Mouse (Mus musculus) thymus, postnatal 0 days (tissue): ENCODE measurements at regions not wholly inside any gene's neighbourhood (a gene's known extent, or its start where the extent isn't known, plus 50 kb on each side); places are given as distances from the start of the nearest gene placed in this dataset.
A peak's percentile ranks its signal among the peaks of the same experiment; 100 is the strongest.

Experiments
- DNase-seq: peaks from one replicate; pipeline ENCODE4 v3.0.0-alpha.2; 2015; ENCODE audit warnings: low spot score

DNA sequence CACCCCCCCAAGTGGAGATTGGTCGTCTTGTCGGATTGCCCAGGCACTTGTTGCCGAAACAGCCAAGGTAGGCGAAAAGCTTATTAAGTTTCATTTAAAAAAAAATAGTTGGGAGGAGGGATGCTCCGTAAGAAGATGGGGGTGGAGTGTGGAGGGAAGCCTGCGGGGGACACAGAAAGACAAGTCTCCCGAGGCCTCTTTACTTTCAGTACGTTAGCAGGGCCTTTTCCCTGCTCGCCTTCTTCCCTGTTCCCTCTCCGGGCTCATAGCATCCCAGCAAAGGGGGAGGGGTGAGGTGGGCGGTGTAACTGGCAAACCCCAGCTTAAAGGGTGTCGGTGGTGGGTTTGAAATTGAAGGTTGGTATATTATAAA, 131.5 kb upstream of the Ubr2 start:
- no peak for DNase-seq

- DNase-seq: peak; percentile 80
Observed at GRCm38 (mm10) chr17:47140969-47141842, 130.8 kb upstream of the Ubr2 start.

- DNase-seq: peak; percentile 78
Observed at GRCm38 (mm10) chr17:47140241-47140968, 130.0 kb upstream of the Ubr2 start.

- peak; percentile 97 for DNase-seq
Observed at GRCm38 (mm10) chr17:47139730-47140231, 129.4 kb upstream of the Ubr2 start.

DNA sequence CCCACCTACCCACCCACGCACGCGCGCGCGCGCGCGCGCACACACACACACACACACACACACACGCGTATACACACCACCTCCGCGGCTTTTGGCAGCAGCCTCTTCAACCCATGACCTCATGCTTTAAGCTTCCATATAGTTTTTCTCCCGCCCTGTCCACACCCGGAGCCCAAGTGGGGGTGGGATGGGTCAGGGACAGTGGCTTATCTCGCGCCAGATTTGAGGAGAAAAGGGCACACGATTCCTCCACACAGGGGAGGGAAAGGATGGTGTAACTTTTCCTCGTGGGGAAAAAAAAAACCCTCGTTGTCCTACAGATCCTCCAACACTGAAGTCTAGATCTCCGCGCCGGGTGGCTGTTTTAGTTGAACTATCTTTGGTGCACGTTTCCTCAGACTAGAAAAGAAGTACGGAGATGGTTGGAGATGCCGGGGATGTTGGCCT, 128.8 kb upstream of the Ubr2 start:
- peak; percentile 32 for DNase-seq

- DNase-seq: no peak
Observed at GRCm38 (mm10) chr17:47138174-47138573, 127.8 kb upstream of the Ubr2 start.

GRCm38 (mm10) chr17:47135391-47135790, 125.0 kb upstream of the Ubr2 start:
- DNase-seq: no peak

DNA sequence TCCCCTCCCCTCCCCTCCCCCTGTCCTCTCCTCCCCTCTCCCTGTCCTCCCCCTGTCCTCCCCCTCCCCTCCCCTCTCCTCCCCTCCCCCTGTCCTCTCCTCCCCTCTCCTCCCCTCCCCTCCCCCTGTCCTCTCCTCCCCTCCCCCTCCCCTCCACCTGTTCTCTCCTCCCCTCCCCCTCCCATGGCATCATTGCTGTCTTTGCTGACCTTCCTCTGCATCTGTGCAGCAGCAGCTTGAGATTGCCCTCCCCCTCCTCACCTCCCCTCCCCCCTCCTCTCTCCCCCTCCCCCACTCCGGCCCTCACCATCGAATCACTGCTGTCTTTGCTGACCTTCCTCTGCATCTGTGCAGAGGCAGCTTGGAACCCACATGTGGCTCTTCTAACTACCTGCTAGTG, 123.4 kb upstream of the Ubr2 start:
- no peak for DNase-seq

DNA sequence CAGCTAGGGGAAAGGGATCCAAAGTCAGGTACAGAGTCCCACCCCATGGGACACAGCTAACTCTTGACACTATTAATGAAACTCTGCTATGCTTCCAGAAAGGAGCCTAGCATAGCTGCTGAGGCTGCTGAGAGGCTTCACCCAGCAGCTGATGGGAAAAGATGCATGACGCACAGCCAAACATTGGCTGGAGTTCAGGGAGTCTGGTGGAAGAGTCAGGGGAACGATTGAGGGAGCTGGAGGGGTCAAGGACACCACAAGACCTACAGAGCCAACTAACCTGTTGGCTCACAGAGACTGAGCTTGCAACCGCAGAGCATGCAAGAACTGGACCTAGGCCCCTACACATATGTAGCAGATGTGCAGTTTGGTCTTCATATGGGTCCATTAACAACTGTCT, 117.2 kb upstream of the Ubr2 start:
- DNase-seq: no peak

GRCm38 (mm10) chr17:47123576-47123975, 113.2 kb upstream of the Ubr2 start:
- no peak for DNase-seq

- DNase-seq: no peak
Observed at GRCm38 (mm10) chr17:47122221-47122620, 111.9 kb upstream of the Ubr2 start.

DNA sequence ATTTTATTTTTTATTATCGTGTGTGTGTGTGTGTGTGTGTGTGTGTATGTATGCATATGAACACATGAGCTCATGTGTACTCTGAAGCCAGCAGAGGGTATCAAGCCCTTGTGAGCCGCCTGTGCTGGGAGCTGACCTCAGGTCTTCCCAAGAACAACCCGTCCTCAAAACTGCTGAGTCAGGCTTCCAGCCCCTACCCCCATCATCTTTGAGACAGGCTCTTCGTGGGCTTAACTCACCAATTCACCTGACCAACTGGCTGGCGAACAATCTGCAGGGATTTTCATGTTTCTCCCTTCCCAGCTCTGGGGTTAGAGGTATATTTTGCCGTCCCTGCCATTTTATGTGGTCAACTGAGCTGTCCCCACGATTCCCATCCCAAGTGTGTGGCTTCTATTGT, 107.7 kb upstream of the Ubr2 start:
- DNase-seq: no peak

DNA sequence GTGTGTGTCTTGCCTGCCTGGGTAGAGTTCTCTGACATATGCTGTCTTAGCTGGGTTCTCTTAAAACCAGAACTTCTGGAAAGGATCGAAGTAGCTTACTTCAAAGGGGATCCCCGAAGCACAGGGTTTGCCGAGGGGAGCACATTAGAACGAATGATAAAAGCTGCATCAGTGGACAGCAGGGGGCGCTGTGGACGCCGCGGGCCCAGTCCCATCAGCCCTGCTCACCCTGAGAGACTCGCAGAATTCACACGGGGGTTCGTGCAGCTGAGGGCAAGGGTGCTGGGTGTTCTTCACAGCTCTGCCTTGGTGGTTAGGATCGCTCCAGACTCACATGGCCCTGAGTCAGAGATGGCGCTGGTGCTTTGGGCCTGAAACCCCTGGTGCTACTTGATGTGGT, 105.4 kb upstream of the Ubr2 start:
- peak; percentile 44 for DNase-seq

DNA sequence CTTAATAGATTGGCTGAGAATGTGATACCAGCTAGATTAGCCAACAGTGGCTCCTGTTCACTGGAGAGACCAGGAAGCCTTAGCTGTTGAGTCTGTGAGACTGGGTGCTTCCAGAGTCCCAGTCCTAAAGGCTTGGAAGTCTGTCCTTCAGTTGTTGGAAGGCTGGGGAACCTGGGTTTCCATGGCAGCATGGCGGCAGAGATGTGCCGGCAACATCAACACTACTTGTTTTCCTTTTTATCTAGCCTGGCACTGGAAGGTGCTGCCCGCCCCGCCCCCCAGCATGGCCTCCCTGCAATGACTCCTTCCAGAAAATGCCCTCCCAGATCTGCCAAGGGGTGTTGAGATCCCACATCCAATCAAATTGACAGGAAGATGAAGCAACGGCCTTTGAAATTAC, 104.8 kb upstream of the Ubr2 start:
- no peak for DNase-seq

DNA sequence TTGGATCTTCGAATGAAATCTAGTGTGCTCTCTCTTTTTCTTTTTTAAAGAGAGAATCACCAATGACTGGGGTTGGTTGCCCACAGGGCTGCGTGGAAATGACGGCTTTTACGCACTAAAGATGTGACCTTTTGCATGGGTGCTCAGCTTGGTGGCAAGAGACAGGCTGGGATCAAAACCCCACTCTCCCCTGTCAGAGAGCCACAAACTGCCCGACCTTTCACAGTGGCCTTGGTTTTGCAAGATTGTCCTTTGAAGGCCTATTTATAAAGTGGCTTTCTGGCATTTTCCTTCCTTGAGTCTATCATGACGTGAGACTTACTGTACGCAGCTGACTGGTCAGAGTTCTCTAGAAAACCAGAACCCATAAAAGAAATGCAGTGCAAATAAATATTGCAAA, 104.4 kb upstream of the Ubr2 start:
- no peak for DNase-seq

GRCm38 (mm10) chr17:47112556-47113225, 102.3 kb upstream of the Ubr2 start:
- DNase-seq: no peak

DNA sequence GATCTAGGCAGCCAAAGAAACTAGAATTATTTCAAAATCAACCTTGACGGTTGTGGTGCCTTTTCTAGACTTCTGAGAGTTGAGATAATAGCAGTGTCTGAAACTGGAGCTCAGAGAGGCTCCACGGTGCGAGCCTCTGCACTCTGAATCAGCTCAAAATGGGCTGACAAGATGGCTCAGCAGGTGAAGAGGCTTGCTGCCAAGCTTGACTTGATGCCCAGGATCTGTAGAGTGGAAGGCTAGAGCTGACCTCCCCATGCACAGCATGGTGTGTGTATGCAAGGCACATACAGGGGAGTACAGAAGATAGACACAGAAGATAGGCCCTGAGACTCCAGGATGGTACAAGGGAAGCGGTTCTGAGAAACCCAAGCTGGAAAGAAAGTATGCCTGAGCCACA, 100.5 kb upstream of the Ubr2 start:
- no peak for DNase-seq

DNA sequence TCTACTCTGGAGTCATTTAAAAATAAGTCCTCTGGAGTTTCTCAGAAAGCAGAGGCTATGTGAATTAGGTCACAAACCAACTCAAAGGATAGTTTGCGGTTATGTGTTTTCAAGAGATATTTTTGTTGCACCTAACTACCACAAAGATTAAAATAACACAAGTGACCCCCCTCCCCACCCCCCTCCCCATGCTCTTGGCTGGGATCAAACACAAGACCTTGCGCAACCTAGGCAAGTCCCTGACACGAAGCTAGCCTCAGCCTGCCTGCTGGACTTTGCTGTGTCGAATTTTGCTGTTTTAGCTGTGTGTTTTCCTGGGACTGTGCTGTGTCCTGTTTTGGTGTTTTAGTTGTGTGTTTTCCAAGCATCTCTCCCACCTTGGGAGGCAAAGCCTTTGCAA, 94.0 kb upstream of the Ubr2 start:
- DNase-seq: no peak

DNA sequence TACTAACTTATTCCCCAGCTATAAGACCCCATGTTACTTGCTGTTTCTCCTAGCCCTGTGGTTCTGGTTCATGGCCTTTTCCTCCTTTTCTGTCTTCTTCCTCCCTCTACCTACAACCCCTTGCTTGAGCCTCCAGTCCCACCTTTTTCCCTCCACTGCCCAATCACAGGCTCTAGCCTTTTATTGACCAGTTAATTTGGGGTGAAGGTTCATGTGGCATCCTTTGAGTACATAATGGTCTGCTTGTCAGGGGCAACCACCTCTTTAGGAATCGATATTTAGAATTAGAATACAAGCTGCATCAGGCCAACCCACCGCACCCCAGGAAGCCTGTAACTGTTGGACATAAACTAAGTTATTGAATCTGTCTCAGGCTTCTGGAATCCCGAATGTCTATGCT, 84.8 kb upstream of the Ubr2 start:
- DNase-seq: no peak

DNA sequence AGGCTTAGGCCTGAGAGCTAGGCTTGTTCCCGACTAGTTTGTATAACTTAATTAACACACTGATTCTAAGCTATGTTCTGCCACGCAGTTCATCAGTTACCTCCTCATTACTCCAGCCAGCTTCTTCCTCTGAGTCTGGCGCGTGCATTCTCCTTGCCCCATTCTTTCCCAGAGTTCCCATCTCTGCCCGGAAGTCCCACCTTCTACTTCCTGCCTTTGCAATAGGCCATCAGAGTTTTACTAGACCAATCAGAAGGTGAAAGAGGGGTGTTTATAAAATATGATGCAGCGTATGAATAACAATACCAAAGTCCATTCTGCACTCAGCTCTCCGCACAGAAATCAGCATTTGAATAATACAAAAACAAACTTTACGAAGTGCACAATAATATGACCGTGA, 81.7 kb upstream of the Ubr2 start:
- no peak for DNase-seq

- peak; percentile 8 for DNase-seq
Observed at GRCm38 (mm10) chr17:47089769-47090168, 79.4 kb upstream of the Ubr2 start.

GRCm38 (mm10) chr17:47069206-47069605, 58.9 kb upstream of the Ubr2 start:
- DNase-seq: no peak
